Mouse (Mus musculus) thymus, postnatal 0 days (tissue): Measurements from ENCODE around the gene Tekt4. TPM values are rescaled to one million over a fixed set of nuclear protein-coding genes. Genes with fewer than 3 reads are reported as not detected.

Source experiments
- DNase-seq: peaks from one replicate; pipeline ENCODE4 v3.0.0-alpha.2; 2015; ENCODE audit warnings: low spot score
- polyA plus RNA-seq: library from polyadenylated mRNA; unstranded; fragments of >200 nt; fragmentation: Nextera tagmentation; extraction: Ambion mirVana; gene quantifications from 2 replicates; pipeline ENCODE4 v1.2.1, GENCODE M21; 2015

Tekt4 gene
- polyA plus RNA-seq, result 0.20 and 0.53 TPM in 2 replicates

DNA sequence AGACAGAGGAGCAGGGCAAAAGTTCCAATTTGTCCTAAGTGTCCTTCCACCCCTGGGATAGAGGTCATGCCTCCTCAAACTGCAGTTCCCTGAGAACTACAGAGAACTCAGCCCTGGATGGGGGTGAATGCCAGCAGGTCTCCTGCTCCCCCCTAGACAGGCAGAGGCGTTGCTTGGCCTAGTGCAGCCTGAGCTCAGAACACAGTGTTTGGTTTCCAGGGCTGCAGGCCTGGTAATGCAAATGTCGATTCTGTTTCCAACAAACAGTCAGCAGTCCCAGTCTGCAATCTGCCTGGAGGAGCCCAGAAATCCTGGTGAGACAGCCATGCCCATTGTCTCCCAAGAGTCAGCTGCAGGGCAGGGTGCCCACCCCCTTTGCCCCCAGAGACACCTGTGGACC lies at the start of gene Tekt4:
Tekt4 (plus strand) TSS at position 344 of the 400 bp plus-strand sequence.
- no peak for DNase-seq

GRCm38 (mm10) chr17:25405224-25405895 lies 49.1 kb upstream of the Tekt4 start:
- DNase-seq, result no peak

DNA sequence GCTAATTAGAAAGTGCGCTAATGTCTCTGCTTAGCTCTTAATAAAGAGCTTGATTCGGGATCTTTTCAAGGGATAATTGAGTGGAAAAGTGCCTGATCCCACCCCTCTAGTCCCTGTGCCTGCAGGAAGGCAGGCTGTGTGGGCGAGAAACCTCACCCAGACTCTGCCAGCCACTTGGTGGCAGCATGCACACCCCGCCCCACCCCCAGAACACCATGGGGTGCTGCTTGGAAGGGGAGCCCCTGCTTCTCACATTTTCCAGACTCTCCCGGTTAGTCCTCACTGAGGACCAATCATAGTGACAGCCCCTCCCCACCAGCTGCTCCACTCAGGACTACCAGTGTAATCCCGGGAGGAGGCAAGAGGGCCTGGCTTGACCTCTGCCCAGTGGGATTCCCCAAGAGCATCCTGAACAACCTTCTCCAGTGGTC lies 48.4 kb upstream of the Tekt4 start:
- no peak for DNase-seq

DNA sequence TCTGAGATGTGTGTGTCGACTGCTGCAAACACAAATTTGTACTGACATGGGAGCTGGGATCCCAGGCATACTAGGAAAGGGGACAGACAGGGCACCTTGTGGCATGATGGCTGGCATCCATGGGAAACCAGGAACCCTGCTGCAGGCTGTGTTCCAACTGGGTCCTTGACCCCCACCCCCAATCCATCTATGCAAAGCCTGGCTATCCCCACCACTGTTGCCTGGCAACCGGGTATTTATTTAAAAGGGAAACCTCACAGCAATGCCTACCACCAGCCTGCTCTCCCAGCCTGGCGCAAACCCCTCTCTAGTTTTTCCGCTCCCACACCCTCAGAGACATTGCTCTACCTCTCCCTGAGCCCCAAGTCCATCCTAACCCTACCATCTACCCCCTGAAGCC lies 47.1 kb upstream of the Tekt4 start:
- no peak for DNase-seq

- DNase-seq, result no peak
Observed at GRCm38 (mm10) chr17:25408302-25408999, 46.0 kb upstream of the Tekt4 start.

DNA sequence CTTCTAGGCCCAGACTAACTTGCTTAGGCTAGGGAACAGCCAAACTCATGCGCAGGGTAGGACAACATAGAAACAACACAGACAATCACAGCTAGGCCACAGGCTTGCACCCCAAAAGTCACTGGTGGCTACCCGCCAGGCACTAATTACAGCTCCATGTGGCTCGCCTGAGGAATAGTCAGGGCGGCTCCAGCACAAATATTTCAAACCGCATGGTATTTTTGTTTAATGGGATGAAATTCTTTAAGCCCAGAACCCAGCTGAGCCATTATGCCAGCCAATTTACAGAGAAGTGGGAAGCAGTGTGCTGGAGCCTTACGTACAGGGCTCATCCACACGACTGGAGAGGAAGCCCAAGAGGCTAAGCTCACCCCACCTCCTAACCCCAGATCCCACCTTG lies 44.8 kb upstream of the Tekt4 start:
- DNase-seq, result no peak

DNA sequence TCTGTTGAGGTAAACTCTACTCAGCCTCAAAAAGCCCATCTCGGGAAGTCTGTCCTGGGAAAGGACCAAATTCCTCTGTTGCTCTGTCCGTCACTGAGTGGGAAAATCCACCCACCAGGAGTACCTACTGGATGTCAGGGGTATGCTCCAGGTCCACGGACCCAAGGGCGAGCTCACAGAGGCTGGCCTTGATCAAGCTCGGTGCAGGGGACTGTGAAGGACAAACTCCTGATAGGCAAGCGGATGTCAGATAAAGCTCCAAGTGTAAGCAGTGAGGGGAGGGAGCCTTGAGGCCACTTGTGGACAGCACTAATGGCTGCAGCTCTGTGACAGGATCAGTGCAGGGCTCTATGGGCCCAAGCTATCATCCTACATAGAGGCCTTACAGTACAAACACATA lies 44.2 kb upstream of the Tekt4 start:
- DNase-seq, result no peak

GRCm38 (mm10) chr17:25410786-25411185 lies 43.6 kb upstream of the Tekt4 start:
- DNase-seq, result no peak

GRCm38 (mm10) chr17:25411251-25411650 lies 43.2 kb upstream of the Tekt4 start:
- DNase-seq, result no peak

DNA sequence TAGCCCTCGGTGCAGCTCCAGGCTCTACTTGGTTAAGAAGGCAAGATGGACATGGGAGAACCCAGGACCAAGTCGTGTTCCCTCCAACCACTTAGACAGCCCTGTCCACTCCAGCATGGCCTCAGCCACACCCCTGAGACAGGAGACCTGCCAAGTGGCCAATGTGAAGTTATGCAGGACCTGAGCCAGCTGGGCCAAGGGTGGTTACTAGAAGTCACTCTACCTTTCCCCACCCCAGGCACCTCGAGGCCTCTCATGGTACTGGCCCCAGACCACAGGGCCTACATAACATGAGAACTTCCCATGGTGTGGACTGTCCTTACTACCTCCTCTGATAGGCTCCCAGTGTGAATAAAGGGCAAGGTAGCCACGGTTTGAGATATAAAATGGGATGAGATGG lies 40.2 kb upstream of the Tekt4 start:
- DNase-seq, result no peak

- no peak for DNase-seq
Observed at GRCm38 (mm10) chr17:25414917-25415316, 39.5 kb upstream of the Tekt4 start.

- no peak for DNase-seq
Observed at GRCm38 (mm10) chr17:25415421-25415913, 38.9 kb upstream of the Tekt4 start.

DNA sequence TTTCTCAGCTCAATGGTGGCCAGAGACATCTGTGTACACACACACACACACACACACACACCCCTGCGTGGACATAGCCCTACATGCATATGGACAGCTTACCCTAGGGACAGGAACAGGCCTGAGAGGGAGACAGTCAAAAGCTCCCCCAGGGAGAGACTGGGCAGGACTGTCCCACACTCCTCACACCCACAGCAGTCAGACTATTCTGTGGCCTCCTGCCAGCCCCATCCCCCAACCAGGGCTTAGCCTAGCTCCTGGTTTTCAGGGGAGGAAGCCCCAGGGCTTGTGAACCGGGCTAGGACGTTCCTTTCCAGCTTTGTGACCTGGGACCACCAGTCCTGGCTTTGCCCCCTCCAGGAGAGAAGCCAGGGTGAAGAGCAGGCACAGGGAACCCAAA lies 38.2 kb upstream of the Tekt4 start:
- DNase-seq, result no peak

DNA sequence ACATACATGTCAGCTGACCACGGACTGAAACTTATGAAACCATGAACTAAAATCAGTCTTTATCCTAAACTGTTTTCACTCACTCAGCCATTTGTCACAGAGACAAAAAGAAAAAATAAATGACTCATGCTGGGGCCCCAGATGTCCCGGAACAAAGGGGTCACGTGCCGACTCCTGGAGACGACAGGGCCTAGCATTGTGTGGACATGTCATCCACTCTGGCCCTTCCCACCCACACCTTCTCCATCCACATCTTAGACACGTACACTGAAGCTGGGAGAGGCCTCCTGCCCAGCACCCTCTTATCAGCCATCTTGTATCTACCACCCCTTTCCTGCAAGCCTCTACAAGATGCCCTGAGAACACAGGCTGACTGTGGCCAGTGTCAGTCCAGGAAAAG lies 36.4 kb upstream of the Tekt4 start:
- DNase-seq, result no peak

DNA sequence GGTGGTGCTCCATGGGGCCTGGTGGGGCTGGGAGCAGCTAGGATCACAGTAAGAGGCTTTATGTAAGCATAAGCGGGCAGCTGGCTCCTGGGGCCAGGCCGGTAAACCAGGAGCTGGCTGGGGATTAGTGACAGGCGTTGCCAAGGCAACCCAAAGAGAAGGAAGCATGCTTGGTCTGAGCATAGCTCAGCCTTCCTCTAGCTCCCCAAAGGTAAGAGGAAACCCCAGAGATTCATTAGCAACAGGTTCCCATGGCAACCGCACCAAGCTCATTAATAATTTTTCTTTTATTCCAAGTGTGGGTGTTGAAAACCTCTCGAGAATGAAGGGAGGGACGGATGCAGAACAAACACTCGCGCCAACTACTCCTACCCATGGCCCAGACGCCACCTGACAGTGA lies 35.5 kb upstream of the Tekt4 start:
- no peak for DNase-seq

GRCm38 (mm10) chr17:25420998-25421397 lies 33.4 kb upstream of the Tekt4 start:
- no peak for DNase-seq

DNA sequence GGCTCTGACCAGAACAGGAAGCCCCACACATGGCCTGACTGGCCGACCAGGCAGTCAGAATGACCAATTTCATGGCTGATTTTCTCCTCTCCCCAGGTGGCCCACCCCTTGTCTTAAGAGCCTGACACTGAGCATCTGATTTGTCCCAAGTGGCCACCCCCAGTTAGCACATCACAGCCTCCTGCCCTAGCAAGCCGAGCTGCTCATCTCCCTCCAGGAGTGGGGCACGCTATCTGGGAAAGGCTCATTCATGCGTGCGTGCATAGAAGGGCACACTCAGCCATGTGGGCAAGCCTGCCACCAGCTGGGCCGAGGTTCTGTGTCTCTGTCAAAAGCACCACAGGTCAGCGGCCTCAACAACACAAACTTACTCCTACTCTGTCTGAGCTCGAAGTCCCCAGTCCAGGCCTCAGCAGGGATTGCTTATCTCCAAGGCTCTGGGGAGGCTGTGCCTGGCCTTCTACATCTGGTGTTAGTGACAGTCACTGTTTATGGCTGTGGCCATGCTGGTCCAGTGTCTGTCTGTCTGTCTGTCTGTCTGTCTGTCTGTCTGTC lies 29.8 kb upstream of the Tekt4 start:
- no peak for DNase-seq

DNA sequence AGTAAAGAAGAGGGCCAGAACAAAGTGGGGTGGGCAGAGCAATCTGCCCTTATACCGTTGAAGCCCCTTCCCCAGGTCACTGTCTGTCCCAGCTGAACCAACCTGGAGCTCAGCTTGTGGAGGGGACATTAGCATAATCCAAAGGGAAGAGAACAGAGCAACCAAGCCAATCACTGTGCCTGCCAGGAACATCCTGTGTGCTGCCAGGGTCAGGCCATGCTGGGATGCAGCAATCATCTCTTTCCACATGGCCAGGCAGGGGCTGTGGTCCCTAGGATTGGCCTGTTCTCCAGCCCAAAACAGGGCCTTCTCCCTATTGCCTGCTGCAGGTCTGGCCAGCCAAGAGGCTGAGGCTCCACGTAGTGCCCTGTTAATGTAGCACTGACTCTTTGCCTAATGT lies 28.4 kb upstream of the Tekt4 start:
- DNase-seq, result no peak

DNA sequence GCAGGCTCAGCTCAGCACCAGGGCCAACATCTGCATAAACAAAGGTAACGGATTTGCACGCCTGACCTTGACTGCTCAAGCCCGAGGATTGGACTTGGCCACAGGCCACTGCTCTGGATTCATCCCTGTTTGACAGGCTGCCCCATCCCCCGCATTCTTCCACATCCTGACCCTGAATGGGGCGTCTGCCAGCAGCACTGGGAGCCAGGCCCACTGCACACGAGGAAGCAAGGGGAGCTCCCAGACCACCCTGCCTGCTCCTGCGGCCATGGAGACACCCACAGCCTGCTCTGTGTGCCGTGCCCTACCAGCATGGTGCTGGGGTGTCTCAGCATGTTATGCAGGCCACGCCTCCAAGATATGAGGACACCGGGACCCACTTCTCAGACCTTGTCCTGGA lies 27.0 kb upstream of the Tekt4 start:
- DNase-seq, result no peak

- no peak for DNase-seq
Observed at GRCm38 (mm10) chr17:25429240-25429639, 25.2 kb upstream of the Tekt4 start.

- DNase-seq, result no peak
Observed at GRCm38 (mm10) chr17:25429886-25430285, 24.5 kb upstream of the Tekt4 start.

GRCm38 (mm10) chr17:25430534-25430933 lies 23.9 kb upstream of the Tekt4 start:
- no peak for DNase-seq
